Mouse (Mus musculus) splenic B cell, adult 2 months (primary cell): ENCODE measurements around the gene Slc4a1.
"Not testable (repeated sequence)": the region's sequence is repeated elsewhere in the genome, so short reads cannot be mapped to it uniquely, and the experiment has no call there.

ENCODE experiments used
- DNase-seq: peaks from one replicate; pipeline ENCODE4 v3.0.0-alpha.2; 2011; ENCODE audit warnings: low read depth, low spot score
- H3K27me3 ChIP-seq: 2 replicates; pipeline ENCODE4 v1.6.1; 2012; ENCODE audit warnings: mild to moderate bottlenecking, low read length, moderate library complexity, mixed read lengths; ENCODE audit not compliant: control insufficient read depth, poor library complexity, insufficient read depth, severe bottlenecking
- H3K36me3 ChIP-seq: 2 replicates; pipeline ENCODE4 v1.6.1; 2012; ENCODE audit warnings: mild to moderate bottlenecking, low read length, moderate library complexity, mixed read lengths; ENCODE audit not compliant: control insufficient read depth, poor library complexity, insufficient read depth, severe bottlenecking

Slc4a1 gene

GRCm38 (mm10) chr11:102392441-102393237 is 26.6 kb upstream of the Slc4a1 start:
- Histone ChIP-seq H3K27me3 (no peaks in the 10 kb centered on the region), H3K36me3 (no peaks in the 10 kb centered on the region)
- no peak for DNase-seq

GRCm38 (mm10) chr11:102389436-102389835 is 23.4 kb upstream of the Slc4a1 start:
- H3K27me3 ChIP-seq, H3K36me3 ChIP-seq, DNase-seq: not testable (repeated sequence)

- H3K36me3 ChIP-seq: no peaks in the 10 kb centered on the region
- no peak for DNase-seq
- H3K27me3 ChIP-seq: no peaks in the 10 kb centered on the region
Measured at GRCm38 (mm10) chr11:102386121-102386520, 20.1 kb upstream of the Slc4a1 start.

- H3K36me3 ChIP-seq: no peaks in the 10 kb centered on the region
- no peak for DNase-seq
- no peaks in the 10 kb centered on the region for H3K27me3 ChIP-seq
Measured at GRCm38 (mm10) chr11:102385075-102385474, 19.1 kb upstream of the Slc4a1 start.

GRCm38 (mm10) chr11:102384418-102384817 is 18.4 kb upstream of the Slc4a1 start:
- no peaks in the 10 kb centered on the region for H3K27me3 ChIP-seq
- no peak for DNase-seq
- no peaks in the 10 kb centered on the region for H3K36me3 ChIP-seq

GRCm38 (mm10) chr11:102383365-102384136 is 17.5 kb upstream of the Slc4a1 start:
- DNase-seq: no peak
- no peaks in the 10 kb centered on the region for H3K36me3 ChIP-seq
- H3K27me3 ChIP-seq: no peaks in the 10 kb centered on the region

GRCm38 (mm10) chr11:102382794-102383193 is 16.8 kb upstream of the Slc4a1 start:
- Histone ChIP-seq H3K27me3 (no peaks in the 10 kb centered on the region), H3K36me3 (no peaks in the 10 kb centered on the region)
- no peak for DNase-seq

- H3K27me3 ChIP-seq: no peaks in the 10 kb centered on the region
- no peak for DNase-seq
- H3K36me3 ChIP-seq: no peaks in the 10 kb centered on the region
Measured at GRCm38 (mm10) chr11:102381341-102382100, 15.5 kb upstream of the Slc4a1 start.

- H3K27me3 ChIP-seq: no peaks in the 10 kb centered on the region
- H3K36me3 ChIP-seq: no peaks in the 10 kb centered on the region
- no peak for DNase-seq
Measured at GRCm38 (mm10) chr11:102380091-102380490, 14.1 kb upstream of the Slc4a1 start.

- DNase-seq: peak; percentile 44
Measured at GRCm38 (mm10) chr11:102377186-102377585, 11.2 kb upstream of the Slc4a1 start.

GRCm38 (mm10) chr11:102376196-102376835 is 10.3 kb upstream of the Slc4a1 start:
- Histone ChIP-seq H3K27me3 (no peaks in the 10 kb centered on the region), H3K36me3 (no peaks in the 10 kb centered on the region)
- DNase-seq: no peak

More at GRCm38 (mm10) chr11:102377186-102377585, 11.2 kb upstream of the Slc4a1 start:
- Histone ChIP-seq H3K27me3 (no peaks in the 10 kb centered on the region), H3K36me3 (no peaks in the 10 kb centered on the region)

- no peak for DNase-seq
Measured at GRCm38 (mm10) chr11:102375196-102376173, 9.5 kb upstream of the Slc4a1 start.

GRCm38 (mm10) chr11:102374108-102374725 is 8.2 kb upstream of the Slc4a1 start:
- Histone ChIP-seq H3K36me3 (no peaks in the 10 kb centered on the region), H3K27me3 (no peaks in the 10 kb centered on the region)
- no peak for DNase-seq

More at GRCm38 (mm10) chr11:102375196-102376173, 9.5 kb upstream of the Slc4a1 start:
- no peaks in the 10 kb centered on the region for H3K36me3 ChIP-seq
- no peaks in the 10 kb centered on the region for H3K27me3 ChIP-seq
